Mouse (Mus musculus) midbrain, embryonic 11.5 days (tissue): Measurements from ENCODE around the gene Icosl. TPM values are rescaled to one million over a fixed set of nuclear protein-coding genes. Genes with fewer than 3 reads are reported as not detected.

Experiments
- ATAC-seq: fragments of 200-750 bp; cut with Nextera tagmentation; 2 replicates; pipeline ENCODE4 v1.8.0; 2017; ENCODE audit warnings: moderate TSS enrichment, moderate library complexity; ENCODE audit not compliant: low FRiP score
- DNase-seq: peaks from one replicate; pipeline ENCODE4 v3.0.0; 2015; ENCODE audit warnings: low spot score; ENCODE audit errors: missing footprints
- H3K27ac ChIP-seq: fragments of 300-500 bp; sonication (generic); 2 replicates; pipeline ENCODE4 v1.5.1; 2014; ENCODE audit warnings: low read depth, low read length
- H3K27me3 ChIP-seq: fragments of 300-500 bp; sonication (generic); 2 replicates; pipeline ENCODE4 v1.6.1; 2014; ENCODE audit warnings: mild to moderate bottlenecking, low read length, moderate library complexity, mixed read lengths; ENCODE audit not compliant: control insufficient read depth, insufficient read depth
- H3K36me3 ChIP-seq: fragments of 300-500 bp; sonication (generic); 2 replicates; pipeline ENCODE4 v1.6.1; 2014; ENCODE audit warnings: mild to moderate bottlenecking, low read length, moderate library complexity, mixed read lengths; ENCODE audit not compliant: control insufficient read depth, insufficient read depth
- H3K4me1 ChIP-seq: fragments of 300-500 bp; sonication (generic); 2 replicates; pipeline ENCODE4 v1.6.1; 2014; ENCODE audit warnings: low read length; ENCODE audit not compliant: control insufficient read depth, insufficient read depth
- H3K4me2 ChIP-seq: fragments of 300-500 bp; sonication (generic); 2 replicates; pipeline ENCODE4 v1.6.1; 2014; ENCODE audit warnings: mild to moderate bottlenecking, moderate library complexity
- H3K4me3 ChIP-seq: fragments of 300-500 bp; sonication (generic); 2 replicates; pipeline ENCODE4 v1.5.1; 2014; ENCODE audit warnings: low read depth, low read length
- H3K9ac ChIP-seq: fragments of 300-500 bp; sonication (generic); 2 replicates; pipeline ENCODE4 v1.6.1; 2014; ENCODE audit warnings: low read length
- H3K9me3 ChIP-seq: fragments of 300-500 bp; sonication (generic); 2 replicates; pipeline ENCODE4 v1.6.1; 2016; ENCODE audit warnings: low read length; ENCODE audit not compliant: control insufficient read depth
- WGBS: fragments of 180-500 bp; shearing (Covaris S2); extraction: QIAGEN DNeasy Blood & Tissue Kit; methylation state at CpG from one replicate; pipeline ENCODE4 v1.1.7; 2014; 5-methylcytosine and 5-hydroxymethylcytosine counted together
- polyA plus RNA-seq: library from polyadenylated mRNA; unstranded; fragments of >200 nt; fragmentation: Nextera tagmentation; extraction: Ambion mirVana; gene quantifications from 2 replicates; pipeline ENCODE4 v1.2.1, GENCODE M21; 2014

Icosl gene
- polyA plus RNA-seq, 1 experiment from 2014 or later = 2.5 TPM

- Histone ChIP-seq H3K9me3 (no peaks in the 10 kb centered on the region), H3K27ac (no peak overlapping the region), H3K4me3 (no peak overlapping the region), H3K27me3 (no peaks in the 10 kb centered on the region), H3K36me3 (no peaks in the 10 kb centered on the region), H3K4me2 (no peak overlapping the region), H3K4me1 (no peaks in the 10 kb centered on the region), H3K9ac (no peak overlapping the region)
- ATAC-seq (no peak), DNase-seq (no peak)
- 95% methylated on average over 6 of the region's 6 CpGs for WGBS
These were observed 16.6 kb downstream of the Icosl start for GRCm38 (mm10) chr10:78085711-78086110.

GRCm38 (mm10) chr10:78086444-78087061 is 17.5 kb downstream of the Icosl start:
- no peak for ATAC-seq
- no peaks in the 10 kb centered on the region for H3K4me1 ChIP-seq
- no peak for DNase-seq
- H3K4me2 ChIP-seq = no peak overlapping the region
- no peaks in the 10 kb centered on the region for H3K36me3 ChIP-seq
- no peak overlapping the region for H3K4me3 ChIP-seq
- WGBS = 85% methylated on average over 10 of the region's 10 CpGs
- no peaks in the 10 kb centered on the region for H3K9me3 ChIP-seq
- H3K9ac ChIP-seq = no peak overlapping the region
- no peak overlapping the region for H3K27ac ChIP-seq
- H3K27me3 ChIP-seq = no peaks in the 10 kb centered on the region

- Histone ChIP-seq H3K4me1 (no peaks in the 10 kb centered on the region), H3K27me3 (no peaks in the 10 kb centered on the region), H3K4me2 (no peak overlapping the region), H3K9ac (no peak overlapping the region), H3K4me3 (no peak overlapping the region), H3K9me3 (no peaks in the 10 kb centered on the region), H3K36me3 (no peaks in the 10 kb centered on the region), H3K27ac (no peak overlapping the region)
- ATAC-seq = no peak
- DNase-seq = no peak
- WGBS = 81% methylated on average over 6 of the region's 6 CpGs
These were observed 18.0 kb downstream of the Icosl start for GRCm38 (mm10) chr10:78087101-78087511.

- H3K36me3 ChIP-seq = no peaks in the 10 kb centered on the region
- ATAC-seq (no peak), DNase-seq (no peak)
- no peak overlapping the region for H3K4me2 ChIP-seq
- H3K9me3 ChIP-seq = no peaks in the 10 kb centered on the region
- H3K9ac ChIP-seq = no peak overlapping the region
- WGBS = 66% methylated on average over 6 of the region's 6 CpGs
- no peak overlapping the region for H3K27ac ChIP-seq
- no peak overlapping the region for H3K4me3 ChIP-seq
- H3K27me3 ChIP-seq = no peaks in the 10 kb centered on the region
- H3K4me1 ChIP-seq = no peaks in the 10 kb centered on the region
These were observed 21.1 kb downstream of the Icosl start for GRCm38 (mm10) chr10:78090246-78090645.

- Histone ChIP-seq H3K36me3 (no peaks in the 10 kb centered on the region), H3K27ac (no peak overlapping the region), H3K4me1 (no peaks in the 10 kb centered on the region), H3K9ac (no peak overlapping the region), H3K27me3 (no peaks in the 10 kb centered on the region), H3K4me2 (no peak overlapping the region), H3K4me3 (no peak overlapping the region), H3K9me3 (no peaks in the 10 kb centered on the region)
- DNase-seq (no peak), ATAC-seq (no peak)
- WGBS = 86% methylated on average over 4 of the region's 4 CpGs
These were observed 21.8 kb downstream of the Icosl start for GRCm38 (mm10) chr10:78090706-78091491.

- no peak overlapping the region for H3K9ac ChIP-seq
- no peaks in the 10 kb centered on the region; the same call in 1 of the 2 replicates for H3K9me3 ChIP-seq
- no peaks in the 10 kb centered on the region for H3K4me1 ChIP-seq
- H3K4me3 ChIP-seq = no peak overlapping the region
- ATAC-seq (no peak), DNase-seq (no peak)
- H3K36me3 ChIP-seq = no peaks in the 10 kb centered on the region
- no peaks in the 10 kb centered on the region for H3K27me3 ChIP-seq
- H3K27ac ChIP-seq = no peak overlapping the region
- H3K4me2 ChIP-seq = no peak overlapping the region
- 85% methylated on average over 23 of the region's 23 CpGs for WGBS
These were observed 23.0 kb downstream of the Icosl start for GRCm38 (mm10) chr10:78091865-78092724.

GRCm38 (mm10) chr10:78092725-78093029 is 23.6 kb downstream of the Icosl start:
- Histone ChIP-seq H3K4me3 (no peak overlapping the region), H3K9ac (no peak overlapping the region), H3K36me3 (no peaks in the 10 kb centered on the region), H3K27me3 (no peaks in the 10 kb centered on the region), H3K9me3 (no peaks in the 10 kb centered on the region; the same call in 1 of the 2 replicates), H3K27ac (no peak overlapping the region), H3K4me1 (no peaks in the 10 kb centered on the region), H3K4me2 (no peak overlapping the region)
- DNase-seq (no peak), ATAC-seq (no peak)
- 89% methylated on average over 13 of the region's 13 CpGs for WGBS

- DNase-seq (no peak), ATAC-seq (no peak)
- no peaks in the 10 kb centered on the region for H3K4me1 ChIP-seq
- no peak overlapping the region for H3K9ac ChIP-seq
- no peak overlapping the region for H3K4me3 ChIP-seq
- H3K27ac ChIP-seq = no peak overlapping the region
- no peak overlapping the region for H3K4me2 ChIP-seq
- H3K9me3 ChIP-seq = no peaks in the 10 kb centered on the region; the same call in 1 of the 2 replicates
- no peaks in the 10 kb centered on the region for H3K27me3 ChIP-seq
- no peaks in the 10 kb centered on the region for H3K36me3 ChIP-seq
These were observed 26.1 kb downstream of the Icosl start for GRCm38 (mm10) chr10:78095221-78095620.
